Mouse (Mus musculus): Measurements from ENCODE around the gene AY761184. TPM values are rescaled to one million over a fixed set of nuclear protein-coding genes. Genes with fewer than 3 reads are reported as not detected.
"Not testable (repeated sequence)": the region's sequence is repeated elsewhere in the genome, so short reads cannot be mapped to it uniquely, and the experiment has no call there.

The AY761184 gene
- not detected in 2 replicates for total RNA-seq (2015)
- not detected in 2 replicates for total RNA-seq (2017)

DNA sequence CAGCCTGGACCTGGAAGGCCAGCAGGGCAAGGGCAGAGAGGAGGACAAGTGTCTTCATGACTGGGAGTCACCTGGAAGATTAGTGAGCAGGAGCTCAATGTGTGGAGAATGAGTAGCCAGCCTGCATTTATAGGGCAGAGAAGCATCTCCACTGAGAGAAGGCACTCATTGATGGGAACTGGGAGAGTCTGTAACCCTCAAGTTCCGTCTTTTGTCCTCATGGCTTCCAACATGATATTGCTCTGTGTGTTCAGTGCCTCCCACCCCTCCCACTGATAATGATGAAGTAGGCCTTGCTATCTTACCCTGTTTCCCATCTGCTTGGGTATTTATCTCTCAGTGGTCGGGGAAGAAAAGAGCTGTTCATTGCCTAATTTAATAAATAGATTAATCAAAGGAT is at the start of gene AY761184:
TSS of gene AY761184 (minus strand) at position 101 of the 400 bp plus-strand sequence.
- not testable (repeated sequence) for ATAC-seq (replicated peaks; ENCODE audit: poor library complexity)

DNA sequence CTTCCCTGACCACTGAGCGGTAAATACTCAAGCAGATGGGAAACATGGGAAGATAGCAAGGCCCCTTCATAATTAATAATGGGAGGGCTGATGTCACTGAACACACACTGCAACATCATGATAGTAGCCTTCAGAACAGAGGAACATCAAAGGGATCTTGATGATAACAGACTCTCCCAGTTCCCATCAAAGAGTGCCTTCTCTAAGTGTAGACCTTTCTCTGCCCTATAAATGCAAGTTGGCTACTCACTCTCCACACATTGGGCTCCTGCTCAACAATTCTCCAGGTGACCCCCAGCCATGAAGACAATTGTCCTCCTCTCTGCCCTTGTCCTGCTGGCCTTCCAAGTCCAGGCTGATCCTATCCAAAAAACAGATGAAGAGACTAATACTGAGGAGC is 37.9 kb downstream of the AY761184 start, which contains the start of gene Defa34:
TSS of gene Defa34 (plus strand) at position 301 of the 400 bp plus-strand sequence.
- ATAC-seq (replicated peaks; ENCODE audit: poor library complexity): not testable (repeated sequence)

GRCm38 (mm10) chr8:21655480-21655879 is 48.0 kb downstream of the AY761184 start, which contains the start of gene Defa17:
Gene Defa17 (plus strand): TSS chr8:21655780.
- not testable (repeated sequence) for ATAC-seq (replicated peaks; ENCODE audit: poor library complexity)

Other genes starting within 250 kb of the AY761184 start
- gene Gm7849, start 247.1 kb downstream of the AY761184 start, total RNA-seq (2015): not detected in 2 replicates
- not detected in 2 replicates for gene Gm7849, start 247.1 kb downstream of the AY761184 start, total RNA-seq (2017)
- gene Defa20, start 194.4 kb downstream of the AY761184 start, total RNA-seq (2015): not detected in 2 replicates
- not detected in 2 replicates for gene Defa20, start 194.4 kb downstream of the AY761184 start, total RNA-seq (2017)
- gene Defa32, start 174.6 kb downstream of the AY761184 start, total RNA-seq (2015): not detected in 2 replicates
- gene Defa32, start 174.6 kb downstream of the AY761184 start, total RNA-seq (2017): not detected in 2 replicates
- gene Defa37, start 138.3 kb downstream of the AY761184 start, total RNA-seq (2015): not detected in 2 replicates
- gene Defa37, start 138.3 kb downstream of the AY761184 start, total RNA-seq (2017): not detected in 2 replicates
- not detected in 2 replicates for gene Defa28, start 120.6 kb downstream of the AY761184 start, total RNA-seq (2015)
- not detected in 2 replicates for gene Defa28, start 120.6 kb downstream of the AY761184 start, total RNA-seq (2017)
- gene Gm7861, start 109.1 kb downstream of the AY761184 start, total RNA-seq (2015): not detected in 2 replicates
- not detected in 2 replicates for gene Gm7861, start 109.1 kb downstream of the AY761184 start, total RNA-seq (2017)
- not detected in 2 replicates for gene Defa26, start 85.5 kb downstream of the AY761184 start, total RNA-seq (2015)
- gene Defa26, start 85.5 kb downstream of the AY761184 start, total RNA-seq (2017): not detected in 2 replicates
- gene Defa17, start 47.9 kb downstream of the AY761184 start, total RNA-seq (2015): not detected in 2 replicates
- gene Defa17, start 47.9 kb downstream of the AY761184 start, total RNA-seq (2017): not detected in 2 replicates
- not detected in 2 replicates for gene Defa34, start 37.8 kb downstream of the AY761184 start, total RNA-seq (2015)
- not detected in 2 replicates for gene Defa34, start 37.8 kb downstream of the AY761184 start, total RNA-seq (2017)
- gene Defa24, start 30.8 kb upstream of the AY761184 start, total RNA-seq (2015): not detected in 2 replicates
- not detected in 2 replicates for gene Defa24, start 30.8 kb upstream of the AY761184 start, total RNA-seq (2017)
- not detected in 2 replicates for gene Defb50, start 119.9 kb upstream of the AY761184 start, total RNA-seq (2015)
- not detected in 2 replicates for gene Defb50, start 119.9 kb upstream of the AY761184 start, total RNA-seq (2017)
- gene Defb2, start 136.3 kb upstream of the AY761184 start, total RNA-seq (2015): not detected in 2 replicates
- gene Defb2, start 136.3 kb upstream of the AY761184 start, total RNA-seq (2017): not detected in 2 replicates
- gene Defb10, start 155.3 kb upstream of the AY761184 start, total RNA-seq (2015): not detected in 2 replicates
- not detected in 2 replicates for gene Defb10, start 155.3 kb upstream of the AY761184 start, total RNA-seq (2017)
- gene Defb9, start 181.8 kb upstream of the AY761184 start, total RNA-seq (2015): not detected in 2 replicates
- gene Defb9, start 181.8 kb upstream of the AY761184 start, total RNA-seq (2017): not detected in 2 replicates
- not detected in 2 replicates for gene Defb11, start 202.8 kb upstream of the AY761184 start, total RNA-seq (2015)
- not detected in 2 replicates for gene Defb11, start 202.8 kb upstream of the AY761184 start, total RNA-seq (2017)
- not detected in 2 replicates for gene Defb15, start 229.1 kb upstream of the AY761184 start, total RNA-seq (2015)
- not detected in 2 replicates for gene Defb15, start 229.1 kb upstream of the AY761184 start, total RNA-seq (2017)
- not detected in 2 replicates for gene Defb35, start 234.7 kb upstream of the AY761184 start, total RNA-seq (2015)
- gene Defb35, start 234.7 kb upstream of the AY761184 start, total RNA-seq (2017): not detected in 2 replicates
- gene Defb13, start 243.1 kb upstream of the AY761184 start, total RNA-seq (2015): not detected in 2 replicates
- gene Defb13, start 243.1 kb upstream of the AY761184 start, total RNA-seq (2017): not detected in 2 replicates